Mouse (Mus musculus): ENCODE data around the gene Mapk8ip3.

GRCm38 (mm10) chr17:24913984-24914383, 22.8 kb downstream of the Mapk8ip3 start:
- TF ChIP-seq CTCF (IDR thresholded peaks at IDR 0.05; ENCODE audit: borderline replicate concordance, insufficient read depth, low read length): no peak
- TF ChIP-seq POLR2A (IDR thresholded peaks at IDR 0.05; ENCODE audit: low read depth, low read length): no peak
